18 mouse cellular contexts compared by ENCODE assay signal in the genomic region with DNA sequence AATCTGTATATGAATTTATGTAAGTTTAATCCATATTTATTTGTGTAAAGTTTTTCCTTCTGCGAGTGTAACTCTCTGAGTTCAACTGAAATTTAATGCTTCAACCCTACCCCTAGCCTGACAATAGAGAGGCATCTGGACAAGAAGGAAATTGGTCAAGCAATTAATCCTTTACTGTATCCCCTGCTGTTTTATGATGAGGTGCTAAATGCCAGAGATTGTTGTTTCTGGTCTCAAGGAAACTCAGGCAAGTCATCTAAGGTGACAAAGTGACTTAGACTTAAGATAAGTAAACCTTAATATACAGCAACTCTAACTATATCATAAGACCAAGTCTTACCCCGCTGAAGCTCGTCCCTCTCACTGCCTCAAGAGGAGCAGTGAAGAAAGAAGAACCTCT.
"Had no signal": no experiment of that assay in that cellular context is flagged by ENCODE, and none has a peak within 500 bp of the region (broad histone marks: within the 10 kb centered on the region; RNA-seq: fewer than 3 reads in every experiment).

No protein-coding gene starts in this region.

- H3K4me1 ChIP-seq: limb, embryonic 15.5 days; neural tube, embryonic 13.5 days had no signal

- H3K4me3 ChIP-seq: limb, embryonic 15.5 days; neural tube, embryonic 13.5 days had no signal

- H3K36me3 ChIP-seq: limb, embryonic 15.5 days; neural tube, embryonic 13.5 days had no signal

- H3K4me2 ChIP-seq: limb, embryonic 15.5 days; liver, embryonic 11.5 days; lung, embryonic 14.5 days; midbrain, embryonic 11.5 days; neural tube, embryonic 13.5 days had no signal

- H3K27ac ChIP-seq: kidney, postnatal 0 days; limb, embryonic 15.5 days; liver, embryonic 14.5 days; macrophage; neural tube, embryonic 13.5 days had no signal

- H3K9me3 ChIP-seq: limb, embryonic 15.5 days; neural tube, embryonic 13.5 days had no signal

- DNase-seq: kidney, adult 2 months; kidney, postnatal 25 days; layer of hippocampus, postnatal 36 days; liver, postnatal 0 days; lung, embryonic 14.5 days; midbrain, embryonic 14.5 days; retina, postnatal 1 day; right cerebral cortex, postnatal 25 days; thymus, adult 18-20 months; thymus, postnatal 36 days had no signal

- ATAC-seq: liver, postnatal 0 days; lung, postnatal 0 days had no signal

- H3K27me3 ChIP-seq: limb, embryonic 15.5 days; neural tube, embryonic 13.5 days had no signal

- H3K9ac ChIP-seq: limb, embryonic 15.5 days; liver, embryonic 14.5 days; liver, postnatal 0 days; lung, embryonic 14.5 days; neural tube, embryonic 13.5 days had no signal
